Mouse (Mus musculus) bone marrow macrophage, adult 2 months (primary cell): ENCODE data around the gene Ncoa7.

Experiments
- CTCF ChIP-seq: IDR thresholded peaks from 2 replicates; pipeline ENCODE4 v1.5.1; 2012; ENCODE audit warnings: low read depth, mild to moderate bottlenecking, low read length, moderate library complexity
- POLR2A ChIP-seq: IDR thresholded peaks from 2 replicates; pipeline ENCODE4 v1.6.1; 2012; ENCODE audit warnings: mild to moderate bottlenecking, low read depth, low read length, borderline replicate concordance

GRCm38 (mm10) chr10:30655655-30656054, 147.5 kb downstream of the Ncoa7 start:
- TF ChIP-seq CTCF: no peak
- TF ChIP-seq POLR2A: no peak
